Mouse (Mus musculus) CD8-positive naive resting alpha-beta T cell, adult 2 months (primary cell): ENCODE data around the gene Gab1.
A peak's percentile ranks its signal among the peaks of the same experiment; 100 is the strongest.

ENCODE experiments used
- DNase-seq, 2 experiments: peaks; one replicate each; pipeline ENCODE4 v3.0.0; 2022; ENCODE audit warnings: low read depth in 2 of 2, low spot score in 2 of 2

The Gab1 gene

GRCm38 (mm10) chr8:80880196-80881106 lies at the start of gene Gab1:
Gene Gab1, minus strand, starts transcription at chr8:80880519.
- DNase-seq, result no peak

DNA sequence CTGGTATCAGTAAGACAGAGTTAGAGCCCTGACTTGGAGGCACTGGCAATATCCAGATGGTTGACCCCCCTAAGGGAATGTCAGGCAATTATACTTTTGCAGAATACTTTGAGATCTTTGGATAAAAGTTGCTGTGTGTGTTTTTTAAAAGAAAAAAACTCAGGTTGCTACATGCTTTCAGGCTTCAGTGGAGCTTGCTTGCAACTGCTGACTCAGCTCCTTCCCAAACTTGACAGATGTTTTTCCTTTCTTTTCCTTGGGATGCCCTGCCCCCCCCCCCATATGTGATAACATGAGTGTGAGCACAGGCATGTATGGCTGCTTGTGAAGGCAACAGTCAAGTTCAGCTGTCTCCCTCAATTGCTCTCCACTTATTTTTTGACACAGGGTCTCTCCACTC lies 48.5 kb upstream of the Gab1 start:
- no peak for DNase-seq

DNA sequence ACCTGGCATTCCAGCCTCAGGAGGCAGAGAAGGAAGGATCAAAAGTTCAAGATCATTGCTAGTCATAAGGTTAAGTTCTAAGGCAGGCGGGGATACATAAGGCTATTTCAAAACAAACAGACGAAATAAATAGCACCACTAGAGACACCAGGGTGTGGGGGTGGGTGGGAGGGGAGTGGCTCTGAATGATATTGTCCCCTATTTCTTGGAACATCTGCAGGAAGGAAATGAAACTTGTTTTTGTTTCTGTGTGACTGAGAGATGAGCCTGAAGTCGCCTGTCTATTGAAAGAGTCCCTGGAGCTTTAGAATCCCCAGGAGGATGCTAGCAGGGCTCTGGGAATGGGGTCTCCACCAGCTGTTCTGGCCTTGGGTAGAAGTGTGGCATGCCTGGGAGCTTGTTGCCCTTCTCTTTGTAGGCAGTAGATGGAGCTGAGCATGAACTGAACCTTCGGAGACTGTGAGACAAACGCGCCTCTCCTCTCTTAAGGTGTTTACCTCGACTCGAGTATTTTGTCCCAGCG lies 43.5 kb upstream of the Gab1 start:
- no peak for DNase-seq

DNA sequence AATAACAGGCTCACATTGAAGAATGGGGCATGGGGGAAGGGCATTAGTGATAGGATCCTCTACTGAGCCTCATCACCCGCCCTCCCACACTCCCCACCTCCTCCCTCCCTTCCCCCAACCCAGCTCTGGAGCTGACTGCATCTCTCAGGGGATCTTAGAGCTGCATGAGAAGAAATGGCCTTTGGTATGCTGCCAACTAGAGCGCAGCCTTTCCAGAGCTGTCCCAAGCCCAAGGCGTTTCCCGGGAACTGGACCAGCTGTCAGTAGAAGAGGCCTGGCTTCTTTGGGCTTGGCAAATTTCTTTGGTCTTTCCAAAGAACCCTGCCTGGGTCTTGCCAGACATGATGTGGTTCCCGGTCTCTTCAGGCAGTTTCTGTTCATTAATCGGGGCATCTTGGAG lies 42.3 kb upstream of the Gab1 start:
- DNase-seq, result no peak

GRCm38 (mm10) chr8:80919130-80919529 lies 38.8 kb upstream of the Gab1 start:
- no peak for DNase-seq

DNA sequence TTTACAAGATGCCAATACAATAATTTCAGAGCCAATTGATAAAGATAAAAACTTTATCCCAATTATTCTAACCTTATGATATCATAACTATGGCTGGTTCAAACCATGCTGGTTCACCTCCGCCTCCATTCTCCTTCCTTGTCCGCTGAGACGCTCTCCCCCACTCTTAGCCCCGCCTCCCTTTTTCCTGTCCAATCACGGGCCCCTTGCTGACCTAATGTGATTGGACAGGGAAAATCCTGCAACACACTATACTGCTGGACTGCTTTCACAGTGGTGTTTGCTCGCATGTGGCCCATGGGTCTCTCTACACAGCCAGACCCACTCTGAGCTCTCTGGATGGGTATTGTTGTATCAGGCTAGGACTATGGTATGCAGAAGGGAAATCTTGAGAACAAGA lies 38.2 kb upstream of the Gab1 start:
- DNase-seq, result no peak

DNA sequence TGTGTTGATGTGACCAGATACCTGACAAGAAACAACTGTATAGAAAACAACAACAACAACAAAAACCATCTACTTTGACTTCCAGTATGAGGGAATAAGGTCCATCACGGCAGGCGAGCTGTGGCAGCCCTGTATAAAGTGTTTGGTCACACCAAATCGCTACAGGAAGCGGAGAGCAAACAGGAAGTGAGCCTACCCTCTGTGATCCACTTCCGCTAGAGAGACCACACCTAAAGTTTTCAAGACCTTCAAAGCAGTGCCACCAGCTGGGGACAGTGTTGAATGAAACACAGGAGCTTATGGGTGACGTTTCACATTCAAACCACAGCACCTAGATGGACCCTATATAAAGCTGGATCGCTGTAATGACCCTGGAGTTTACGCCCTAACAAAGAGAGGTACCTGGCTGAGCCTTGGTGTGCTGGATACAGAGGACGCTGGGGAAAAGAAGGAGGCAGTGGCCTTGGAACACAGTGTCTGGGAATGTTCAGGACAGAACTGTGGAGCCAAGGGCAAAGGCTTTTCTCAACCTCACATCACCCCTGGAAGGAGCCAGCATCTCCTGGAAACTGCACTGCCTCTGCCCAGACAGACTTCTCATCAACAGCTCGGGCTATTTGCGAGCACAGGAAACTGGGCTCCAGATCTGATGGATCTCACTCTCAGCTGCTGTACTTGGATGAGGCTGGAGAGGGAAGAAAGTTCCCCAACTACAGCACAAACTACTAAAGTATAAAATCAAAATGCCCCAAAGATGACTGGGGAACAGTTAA lies 36.3 kb upstream of the Gab1 start:
- peak in 1 of 2 experiments; percentile 15 for DNase-seq

DNA sequence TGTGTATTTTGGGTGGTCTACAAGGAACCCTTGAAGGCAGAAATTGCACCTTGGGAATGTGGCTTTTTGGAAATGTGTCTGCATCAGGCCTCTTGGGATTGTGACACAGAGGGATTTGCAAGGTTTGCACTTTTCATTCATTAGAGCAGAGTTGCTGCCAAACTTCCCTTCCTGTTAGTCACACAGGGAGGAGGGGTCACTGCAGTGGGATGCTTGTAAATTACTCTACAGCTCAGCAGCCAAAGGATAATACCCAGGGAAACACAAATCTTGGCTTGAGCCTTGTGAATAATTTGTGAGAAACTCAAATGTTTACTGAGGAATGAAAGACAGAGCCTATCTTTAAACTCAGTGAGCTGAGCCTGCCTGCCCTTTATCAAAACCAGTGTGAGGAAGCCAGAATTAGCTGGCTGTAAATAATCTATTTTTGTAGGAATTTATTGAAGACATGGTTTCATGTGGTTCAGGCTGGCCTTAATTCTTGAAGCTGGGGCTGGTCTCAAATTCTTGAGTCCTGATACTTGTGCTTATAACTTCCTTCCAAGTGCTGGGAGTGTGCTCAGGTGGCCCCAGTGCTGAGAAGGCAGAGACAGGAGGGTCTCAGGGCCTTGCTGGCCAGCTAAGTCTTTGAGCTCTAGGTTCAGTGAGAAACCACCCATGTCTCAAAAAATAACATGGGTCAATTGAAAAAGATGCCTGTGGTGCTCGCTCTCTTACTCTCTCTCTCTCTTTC lies 32.9 kb upstream of the Gab1 start:
- no peak for DNase-seq

DNA sequence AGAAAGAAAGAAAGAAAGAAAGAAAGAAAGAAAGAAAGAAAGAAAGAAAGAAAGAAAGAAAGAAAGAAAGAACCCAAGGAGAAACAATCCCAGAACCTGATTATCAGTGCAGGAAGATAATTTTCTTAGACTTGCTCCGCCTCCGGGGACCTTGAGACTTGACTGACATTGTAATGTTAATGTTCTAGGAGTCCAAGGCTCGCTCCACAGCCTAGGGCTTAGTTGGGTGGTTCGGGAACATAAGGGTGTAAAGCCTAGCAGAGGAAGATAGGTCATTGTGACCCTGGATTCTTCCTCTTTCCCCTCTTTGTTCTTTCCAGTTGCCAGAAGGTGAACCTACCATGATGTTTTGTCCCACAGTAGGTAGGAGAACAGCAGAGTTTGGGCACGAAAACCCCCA lies 31.1 kb upstream of the Gab1 start:
- no peak for DNase-seq

DNA sequence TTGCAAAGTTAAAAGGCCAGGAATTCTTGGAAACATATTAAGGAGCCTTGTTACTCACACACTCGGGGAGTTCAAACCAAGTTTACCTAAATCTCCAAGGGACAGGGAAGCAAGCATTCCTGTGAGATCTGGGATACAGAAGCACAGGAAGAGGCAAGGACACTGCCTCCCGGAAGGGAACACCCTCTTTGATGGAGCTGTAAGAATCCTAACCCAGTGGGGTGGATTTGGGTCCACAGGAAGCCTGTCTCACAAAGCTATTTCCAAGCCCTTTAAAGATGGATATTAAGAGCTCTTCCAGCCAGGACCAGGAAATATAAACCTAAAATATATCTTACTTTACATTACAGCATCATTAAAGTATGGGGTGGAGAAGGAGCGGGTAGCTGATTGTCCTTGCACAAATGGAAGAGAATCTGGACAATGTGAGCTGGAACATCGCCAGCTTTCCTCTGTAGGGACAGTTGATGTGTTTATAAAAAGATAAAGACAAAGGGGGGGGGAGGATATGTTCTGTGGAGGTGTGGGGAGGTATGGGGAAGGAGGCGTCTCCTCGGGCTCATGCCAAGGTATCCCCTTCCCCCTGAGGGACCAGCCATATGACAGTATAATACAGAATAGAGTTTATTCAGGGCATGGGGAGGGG lies 28.1 kb upstream of the Gab1 start:
- no peak for DNase-seq

GRCm38 (mm10) chr8:80902354-80902753 lies 22.0 kb upstream of the Gab1 start:
- no peak for DNase-seq

GRCm38 (mm10) chr8:80899364-80899763 lies 19.0 kb upstream of the Gab1 start:
- no peak for DNase-seq

DNA sequence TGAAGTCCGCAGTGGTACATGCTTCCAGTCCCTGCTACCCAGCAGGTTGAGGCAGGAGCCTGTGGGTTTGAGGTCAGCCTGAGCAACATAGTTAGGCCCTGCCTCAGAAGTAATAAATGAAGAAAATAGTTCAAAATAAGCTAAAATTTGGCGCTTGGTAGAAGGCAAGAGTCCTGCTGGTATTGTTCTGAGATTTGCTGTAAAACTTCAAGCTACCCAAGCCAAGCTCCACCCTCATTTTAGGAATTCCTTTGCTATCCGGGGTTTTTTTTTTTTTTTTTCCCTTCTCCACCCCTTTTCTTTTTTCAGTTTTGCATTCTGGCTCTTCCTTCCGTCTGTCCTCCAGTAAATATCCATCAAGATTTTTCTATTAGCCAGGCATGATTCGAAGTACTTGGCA lies 15.7 kb upstream of the Gab1 start:
- DNase-seq, result no peak

DNA sequence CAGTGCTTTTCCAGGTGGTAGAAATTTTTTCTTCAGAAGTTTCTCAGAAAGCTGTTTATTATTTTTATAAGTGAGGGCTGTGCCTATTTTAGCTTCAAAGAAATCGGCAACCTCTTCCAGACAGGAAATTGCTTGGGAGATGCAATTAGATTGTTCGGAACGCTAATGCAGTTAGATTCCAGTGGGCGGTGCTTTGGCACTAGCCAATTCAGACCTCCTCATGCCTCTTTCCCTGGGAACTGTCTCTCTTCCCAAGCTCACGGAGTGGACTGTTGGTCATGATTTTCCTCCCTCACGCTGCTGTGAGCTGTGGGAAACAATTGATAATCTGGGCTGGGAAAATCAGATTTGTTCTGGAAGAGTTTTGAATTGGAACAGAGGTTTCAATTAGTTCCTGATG lies 15.1 kb upstream of the Gab1 start:
- DNase-seq, result no peak

DNA sequence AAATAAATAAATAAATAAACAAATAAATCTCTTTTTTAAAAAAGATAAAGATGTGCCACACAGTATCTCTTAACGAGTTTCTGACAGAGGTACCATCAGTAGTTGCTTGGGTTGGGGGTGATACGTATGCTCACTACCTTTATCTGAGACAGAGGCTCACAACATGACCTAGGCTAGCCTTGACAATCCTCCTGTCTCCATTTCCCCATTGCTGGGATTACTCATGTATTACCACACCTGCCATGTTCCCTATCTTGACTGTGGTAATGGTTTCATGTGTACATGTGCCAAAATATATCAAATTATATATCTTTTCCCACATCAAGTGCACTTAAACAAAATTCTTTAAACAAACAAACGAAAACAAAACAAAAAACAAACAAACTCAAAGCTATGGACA lies 14.2 kb upstream of the Gab1 start:
- DNase-seq, result no peak

DNA sequence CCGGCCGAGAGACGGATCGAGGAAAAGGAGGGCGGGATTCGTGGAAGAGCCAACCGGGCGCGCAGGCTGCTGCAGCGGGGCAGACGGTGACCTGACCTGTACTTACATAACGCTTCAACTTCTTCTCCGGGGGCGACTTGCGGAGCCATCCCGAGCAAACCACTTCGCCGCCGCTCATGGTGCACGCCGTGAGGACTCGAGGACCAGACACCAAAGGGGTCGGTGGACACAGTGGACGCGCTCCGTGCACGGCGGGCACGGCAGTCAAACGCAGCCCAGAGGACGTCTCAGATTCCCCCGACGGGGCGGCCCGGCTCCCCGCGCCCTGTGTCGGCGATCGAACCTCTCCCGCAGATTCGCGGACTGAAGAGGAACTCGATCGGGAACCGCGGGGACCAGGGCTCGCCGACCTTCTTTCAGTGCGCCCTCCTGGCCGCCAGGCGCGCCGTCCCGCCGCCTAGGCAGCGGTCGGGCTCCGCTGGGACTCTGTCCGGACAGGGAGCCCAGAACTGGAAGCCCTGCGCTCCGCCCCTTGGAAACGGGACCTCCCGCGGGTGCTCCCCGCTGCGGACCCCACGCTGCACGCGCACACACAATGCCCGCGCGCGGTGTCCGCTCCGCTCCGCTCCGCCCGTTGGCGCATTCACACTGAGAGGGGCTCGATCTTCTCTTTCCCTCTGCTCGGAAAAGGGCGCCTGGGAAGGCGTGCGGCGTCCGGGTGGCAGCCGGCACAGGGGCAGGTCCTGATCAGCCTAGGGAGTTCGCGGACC lies 708 bp downstream of the Gab1 start:
- no peak for DNase-seq

GRCm38 (mm10) chr8:80878801-80879425 lies 1.4 kb downstream of the Gab1 start:
- DNase-seq, result no peak

DNA sequence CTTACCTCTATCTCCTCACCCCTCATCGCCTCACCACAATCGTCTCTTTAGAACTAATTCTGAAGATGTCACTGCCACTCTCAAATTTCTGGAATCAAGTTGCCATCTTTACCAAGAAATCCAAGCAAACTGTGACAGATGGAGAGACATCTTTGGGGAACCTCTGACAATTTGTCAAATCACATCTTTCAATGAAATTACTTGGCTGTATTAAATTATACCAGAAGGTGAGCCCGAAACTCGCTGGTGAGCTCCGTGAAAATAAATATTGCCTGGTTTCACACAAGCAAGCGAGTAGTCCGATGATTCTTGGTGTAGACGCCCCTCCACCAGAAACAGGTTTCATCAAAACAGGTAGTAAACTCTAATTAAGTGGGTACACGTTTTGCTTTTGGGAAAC lies 2.2 kb downstream of the Gab1 start:
- no peak for DNase-seq

DNA sequence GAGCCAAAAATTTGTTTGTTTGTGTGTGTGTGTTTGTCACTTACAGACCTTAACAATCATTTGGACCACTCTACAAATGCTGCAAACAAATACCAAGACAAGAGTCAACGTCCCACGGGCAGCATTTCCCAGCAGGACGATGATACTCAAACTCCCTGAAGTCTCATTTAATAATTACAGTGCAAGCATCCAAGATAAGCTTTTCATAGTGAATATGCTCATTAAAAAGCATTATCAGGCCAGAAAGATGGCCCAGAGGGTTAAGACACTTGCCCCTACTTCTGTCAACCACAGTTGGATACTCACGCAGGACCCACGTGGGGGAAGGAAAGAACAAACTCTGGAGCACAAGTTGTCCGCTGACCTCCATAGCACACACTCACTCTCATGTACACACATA lies 4.8 kb downstream of the Gab1 start:
- DNase-seq, result no peak
